ENCODE assay signal across 14 mouse cellular contexts in the genomic region with DNA sequence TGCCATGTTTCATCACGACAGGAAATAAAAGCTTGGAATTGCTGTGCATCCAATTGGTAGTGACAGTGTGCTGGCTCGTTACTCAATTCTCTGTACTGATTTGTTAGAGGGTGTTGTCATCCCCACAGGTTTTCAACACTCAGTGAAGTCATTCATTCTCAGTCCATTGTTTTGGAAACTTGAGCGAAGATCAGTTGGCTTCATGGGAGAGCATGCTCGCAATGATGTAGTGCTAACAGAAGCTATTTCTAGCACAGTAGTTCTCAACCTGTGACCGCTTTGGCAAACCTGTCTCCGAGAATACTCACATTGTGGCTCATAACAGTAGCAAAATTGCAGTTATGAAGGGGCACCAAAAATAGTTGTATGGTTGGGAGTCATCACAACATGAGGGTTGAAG.
"Had no signal": no experiment of that assay in that cellular context is flagged by ENCODE, and none has a peak within 500 bp of the region (broad histone marks: within the 10 kb centered on the region; RNA-seq: fewer than 3 reads in every experiment).

No protein-coding gene starts in this region.

- H3K9me3 ChIP-seq: limb, embryonic 15.5 days; liver, embryonic 12.5 days; megakaryocyte, embryonic 14.5 days; midbrain, embryonic 15.5 days; neural tube, embryonic 12.5 days had no signal

- H3K4me2 ChIP-seq: limb, embryonic 15.5 days; liver, embryonic 12.5 days; lung, embryonic 14.5 days; midbrain, embryonic 11.5 days; midbrain, embryonic 15.5 days; neural tube, embryonic 12.5 days had no signal

- H3K27ac ChIP-seq: limb, embryonic 15.5 days; liver, embryonic 12.5 days; midbrain, embryonic 15.5 days; neural tube, embryonic 12.5 days had no signal

- H3K4me1 ChIP-seq: midbrain, embryonic 15.5 days; neural tube, embryonic 12.5 days had no signal

- DNase-seq: kidney, postnatal 25 days; lung, embryonic 14.5 days; lung, postnatal 10 days; lung, postnatal 4 days; right cerebral cortex, postnatal 4 days; spleen, adult 18-20 months; thymus, adult 18-20 months; thymus, postnatal 14 days had no signal

- H3K36me3 ChIP-seq: limb, embryonic 15.5 days; liver, embryonic 12.5 days; midbrain, embryonic 15.5 days; neural tube, embryonic 12.5 days had no signal

- H3K27me3 ChIP-seq: limb, embryonic 15.5 days; liver, embryonic 12.5 days; midbrain, embryonic 15.5 days; neural tube, embryonic 12.5 days had no signal

- H3K4me3 ChIP-seq: limb, embryonic 15.5 days; liver, embryonic 12.5 days; midbrain, embryonic 15.5 days; neural tube, embryonic 12.5 days had no signal

- H3K9ac ChIP-seq: limb, embryonic 15.5 days; liver, embryonic 12.5 days; lung, embryonic 14.5 days; midbrain, embryonic 15.5 days; neural tube, embryonic 12.5 days had no signal
